Mouse (Mus musculus) G1E (cell line): ENCODE data around the gene Gm13199.

Experiments used
- CTCF ChIP-seq: IDR thresholded peaks from 2 replicates; pipeline ENCODE4 v1.5.1; 2012; ENCODE audit warnings: low read depth, low read length, inconsistent platforms, mixed read lengths
- GATA1 ChIP-seq: IDR thresholded peaks from 2 replicates; pipeline ENCODE4 v1.6.1; 2012; ENCODE audit warnings: borderline replicate concordance, low read length, inconsistent platforms, mixed read lengths
- GATA2 ChIP-seq: IDR thresholded peaks from 2 replicates; pipeline ENCODE4 v1.6.1; 2012; ENCODE audit warnings: low read depth, low read length, inconsistent platforms, borderline replicate concordance
- POLR2AphosphoS5 ChIP-seq: IDR thresholded peaks from 2 replicates; pipeline ENCODE4 v1.6.1; 2012; ENCODE audit warnings: low read depth, low read length, inconsistent platforms; ENCODE audit not compliant: insufficient replicate concordance

DNA sequence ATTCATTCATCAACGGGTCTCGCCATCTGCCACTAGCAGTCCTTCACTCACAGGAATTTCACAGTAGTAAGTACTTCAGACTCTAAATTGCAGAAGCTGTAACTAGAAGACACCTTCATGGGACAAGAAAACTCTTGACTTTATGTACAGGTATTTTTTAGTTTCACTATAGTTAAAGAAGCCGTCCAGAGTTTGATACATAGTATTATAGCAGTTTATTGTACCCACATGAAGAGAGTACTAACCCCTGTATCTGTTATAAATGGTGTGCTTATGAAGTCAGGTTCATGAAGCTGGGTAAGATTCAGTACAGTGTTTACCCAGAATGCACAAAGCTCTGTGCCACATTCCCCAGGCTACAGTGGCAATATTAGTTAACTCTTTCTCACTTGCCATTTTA, at the start of gene Gm13199:
- no peak for TF ChIP-seq CTCF
- TF ChIP-seq GATA2: no peak
- TF ChIP-seq POLR2AphosphoS5: no peak
- no peak for TF ChIP-seq GATA1
